Mouse (Mus musculus) Muller cell, postnatal 12 days (primary cell): ENCODE data around the gene Kcnq1.
A peak's percentile ranks its signal among the peaks of the same experiment; 100 is the strongest.

Experiments
- DNase-seq: peaks from one replicate; pipeline ENCODE4 v3.0.0-alpha.2; 2015; ENCODE audit errors: inconsistent ontology term

Kcnq1 gene

DNA sequence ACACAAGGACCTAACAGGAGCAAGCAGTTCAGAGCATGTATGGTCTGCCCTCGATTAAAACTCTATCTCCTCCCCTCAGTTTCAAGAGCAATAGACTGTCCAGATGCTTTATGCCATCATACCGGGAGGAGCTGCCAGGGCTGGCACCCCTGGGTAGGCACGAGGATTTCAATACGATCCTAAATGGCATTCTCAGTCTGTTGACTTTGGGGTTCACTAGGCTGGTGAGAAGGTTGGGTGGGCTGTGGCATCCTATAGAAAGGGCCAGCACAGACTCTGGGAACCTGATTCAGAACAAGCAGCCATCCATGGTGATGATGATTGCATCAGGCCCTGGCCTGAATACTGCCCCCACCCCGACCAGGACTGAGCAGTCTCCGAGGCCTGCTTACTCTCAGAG is 79.3 kb downstream of the Kcnq1 start:
- no peak for DNase-seq

DNA sequence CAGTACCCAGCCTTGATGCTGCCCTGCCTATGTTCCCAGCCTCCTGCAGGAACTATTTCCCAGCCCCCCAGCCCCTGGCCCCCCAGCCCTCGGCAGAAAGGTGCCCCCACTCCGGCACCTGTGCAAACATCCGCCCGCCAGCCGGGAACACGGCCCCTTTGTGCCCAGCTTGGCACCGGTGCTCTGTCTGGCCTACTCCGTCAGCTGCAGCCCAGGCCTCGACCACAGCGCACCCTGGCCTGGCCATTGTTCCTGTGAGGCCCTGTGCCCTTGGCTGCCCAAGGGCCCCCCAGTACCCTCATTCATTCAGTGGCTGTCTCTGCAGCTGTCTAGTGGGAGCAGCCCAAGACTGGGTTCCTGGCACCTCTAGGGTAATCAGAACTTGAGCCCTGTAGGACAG is 80.2 kb downstream of the Kcnq1 start:
- peak; percentile 9 for DNase-seq

DNA sequence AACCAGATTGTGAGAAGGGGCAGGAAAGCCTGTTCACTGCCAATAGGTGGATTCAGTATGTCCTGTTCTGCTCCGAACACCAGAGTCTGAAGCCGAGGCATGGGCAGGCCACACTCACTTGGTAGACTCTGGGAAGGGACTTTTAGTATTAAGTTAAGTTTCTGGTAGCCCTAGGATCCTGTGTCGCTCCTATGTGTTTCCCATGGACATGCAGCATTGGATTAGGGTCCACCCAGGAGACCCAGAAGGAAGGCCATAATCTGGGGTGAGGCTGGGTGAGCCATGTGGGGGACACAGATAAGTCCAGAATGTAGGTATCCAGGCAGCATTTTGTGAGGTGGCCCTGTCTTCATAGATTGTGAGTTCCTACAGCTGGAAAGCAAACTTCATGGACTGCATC is 81.0 kb downstream of the Kcnq1 start:
- no peak for DNase-seq

GRCm38 (mm10) chr7:143188589-143188988 is 82.4 kb downstream of the Kcnq1 start:
- DNase-seq: no peak

DNA sequence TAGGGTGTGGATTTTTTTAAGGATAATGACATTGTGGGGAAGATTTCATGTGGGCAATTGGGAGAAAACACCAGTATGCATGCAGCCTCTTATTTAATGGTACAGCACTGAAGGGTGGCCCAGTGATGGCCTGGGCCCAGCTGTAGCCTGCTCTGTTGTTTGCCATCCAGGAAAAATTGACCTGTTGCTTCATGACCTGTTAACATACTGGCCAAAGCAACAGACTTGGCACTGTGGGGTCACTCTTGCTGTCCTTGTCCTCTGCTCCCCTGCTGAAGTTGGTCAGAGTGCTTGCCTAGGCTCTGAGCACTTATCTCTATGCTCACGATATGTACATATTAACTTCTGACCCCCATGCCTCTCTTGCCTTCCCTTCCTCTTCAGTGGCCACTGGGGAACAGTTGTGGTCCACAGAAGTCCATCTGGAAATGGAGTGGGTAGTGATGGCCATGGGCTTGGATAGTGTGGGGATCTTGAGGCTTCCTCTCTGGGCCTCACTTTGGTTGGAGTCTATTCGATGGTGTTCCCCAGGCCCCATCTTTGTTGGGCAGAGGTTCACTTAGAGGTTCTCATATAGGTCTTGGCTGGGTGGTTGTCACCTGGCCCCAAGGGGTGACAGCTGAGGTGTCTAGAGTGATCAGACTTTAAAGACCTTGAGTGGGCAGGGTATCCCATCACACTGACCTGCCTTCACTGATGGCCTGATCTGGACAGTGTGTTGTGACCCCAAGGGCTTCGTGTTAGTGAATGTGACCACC is 84.0 kb downstream of the Kcnq1 start:
- DNase-seq: no peak

- DNase-seq: no peak
These were observed 84.7 kb downstream of the Kcnq1 start for GRCm38 (mm10) chr7:143190911-143191310.

GRCm38 (mm10) chr7:143192392-143192791 is 86.2 kb downstream of the Kcnq1 start:
- no peak for DNase-seq

DNA sequence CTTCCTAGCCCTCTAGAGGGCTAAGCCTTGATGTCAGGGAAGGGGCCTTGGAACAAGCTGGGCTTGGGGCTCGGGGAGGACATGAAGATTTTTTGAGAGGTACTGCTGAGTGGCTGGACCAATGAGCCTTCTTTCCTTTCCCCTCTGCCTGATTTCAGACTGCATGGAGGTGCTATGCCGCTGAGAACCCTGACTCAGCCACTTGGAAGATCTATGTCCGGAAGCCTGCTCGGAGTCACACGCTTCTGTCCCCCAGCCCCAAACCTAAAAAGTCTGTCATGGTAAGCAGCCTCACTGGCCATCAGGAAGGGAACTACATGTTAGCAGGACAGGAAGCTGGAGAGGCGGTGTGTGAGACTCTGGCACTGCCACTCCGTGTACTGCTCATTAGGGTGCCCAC is 87.9 kb downstream of the Kcnq1 start:
- no peak for DNase-seq

DNA sequence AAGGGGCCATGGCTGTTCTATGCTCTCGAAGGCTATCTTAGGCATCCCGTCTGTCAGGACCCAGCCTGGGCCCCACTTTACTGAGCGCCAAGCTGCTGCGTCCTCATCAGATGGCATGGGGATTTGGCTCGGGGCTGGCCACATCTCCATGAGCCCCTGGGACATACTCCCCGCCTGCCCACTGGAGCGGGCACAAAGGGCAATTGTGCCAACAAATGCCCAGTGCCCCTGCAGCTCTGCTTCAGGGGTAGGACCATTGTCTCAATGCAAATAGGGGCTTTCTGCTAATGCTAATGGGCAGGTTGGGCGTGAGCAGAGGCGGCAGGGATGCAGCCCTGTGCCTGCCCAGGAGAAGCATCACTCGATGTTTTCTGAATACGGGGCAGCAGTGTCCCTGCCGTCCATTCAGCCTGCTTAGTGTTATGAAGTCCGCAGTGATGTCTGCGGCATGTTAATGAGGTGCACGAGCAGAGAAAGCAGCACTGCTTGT is 91.8 kb downstream of the Kcnq1 start:
- DNase-seq: peak; percentile 43

DNA sequence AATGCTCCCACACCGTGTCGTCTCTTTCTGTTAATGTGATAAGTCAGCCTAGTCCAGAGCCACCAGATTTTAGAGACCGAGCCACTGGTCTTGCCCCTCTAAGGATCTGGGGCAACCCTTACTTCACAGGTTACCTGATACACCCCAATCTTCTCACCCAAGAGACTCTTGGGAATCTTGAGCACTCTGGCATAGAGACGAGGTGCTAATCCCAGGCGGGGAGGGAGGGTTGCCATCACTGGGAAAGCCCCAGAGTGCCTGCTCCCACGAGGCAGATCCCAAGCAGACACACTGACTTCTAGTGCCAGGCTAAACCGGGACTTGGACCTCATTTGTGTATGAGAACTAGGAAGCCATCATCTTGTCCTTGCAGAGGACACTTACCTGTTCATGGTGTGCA is 92.3 kb downstream of the Kcnq1 start:
- no peak for DNase-seq

GRCm38 (mm10) chr7:143201255-143201654 is 95.1 kb downstream of the Kcnq1 start:
- no peak for DNase-seq

- DNase-seq: no peak
These were observed 97.7 kb downstream of the Kcnq1 start for GRCm38 (mm10) chr7:143203897-143204296.

DNA sequence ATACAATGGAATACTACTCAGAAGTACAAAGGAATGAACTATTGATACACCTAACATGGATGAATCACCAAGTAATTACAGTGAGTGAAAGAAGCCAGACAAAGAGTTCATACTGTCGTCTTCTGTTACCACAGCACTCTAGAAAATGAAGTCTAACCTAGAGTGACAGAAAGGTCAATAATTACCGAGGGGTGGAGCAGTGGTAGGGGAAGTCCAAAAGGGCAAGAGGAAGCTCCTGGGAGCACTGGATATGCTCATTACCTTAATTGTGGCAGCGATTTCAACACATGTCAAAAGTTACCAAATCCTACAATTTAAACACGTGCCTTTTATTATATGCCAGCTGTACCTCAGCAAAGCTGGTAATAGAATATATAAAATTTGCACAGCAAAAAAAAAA is 100.9 kb downstream of the Kcnq1 start:
- peak; percentile 24 for DNase-seq

GRCm38 (mm10) chr7:143210796-143211195 is 104.6 kb downstream of the Kcnq1 start:
- DNase-seq: peak; percentile 27

GRCm38 (mm10) chr7:143251206-143251605 is 145.0 kb downstream of the Kcnq1 start:
- no peak for DNase-seq

GRCm38 (mm10) chr7:143253126-143253871 is 147.1 kb downstream of the Kcnq1 start:
- DNase-seq: no peak

DNA sequence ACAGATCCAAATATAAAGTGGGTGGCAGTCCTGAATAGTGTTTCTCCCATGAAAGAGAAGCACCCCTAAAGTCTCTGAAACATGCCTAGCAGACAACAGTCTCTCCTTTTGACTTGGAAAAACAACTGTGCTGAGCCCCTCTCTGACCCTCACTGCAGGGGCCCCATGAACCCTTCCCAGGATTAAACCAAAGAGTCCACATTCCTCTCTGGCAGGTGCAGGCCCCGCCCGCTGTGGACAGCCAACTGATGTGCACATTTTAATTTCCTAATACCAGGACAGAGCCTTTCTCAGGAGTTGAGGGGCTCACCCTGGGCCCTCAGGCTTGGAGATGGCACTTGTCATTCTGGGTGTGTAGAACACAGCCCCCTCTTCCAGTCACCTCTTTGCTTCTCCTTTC is 148.7 kb downstream of the Kcnq1 start:
- DNase-seq: no peak

DNA sequence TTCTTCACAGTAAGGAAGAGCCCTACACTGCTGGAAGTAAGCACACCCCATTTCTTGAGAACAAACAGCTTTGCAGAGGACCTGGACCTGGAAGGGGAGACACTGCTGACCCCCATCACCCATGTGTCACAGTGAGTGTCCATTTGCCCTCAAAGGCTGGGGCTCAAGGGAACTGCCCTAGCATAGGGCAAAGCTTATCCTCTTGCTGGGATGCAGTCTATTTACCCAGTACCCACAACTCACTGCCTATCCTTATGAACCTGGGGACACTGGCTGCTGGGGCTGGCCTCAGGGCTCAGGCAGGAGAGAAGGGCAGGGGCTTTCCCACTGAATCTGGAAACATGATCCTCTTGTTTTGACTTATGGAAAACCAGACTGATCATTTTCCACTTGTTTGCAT is 155.1 kb downstream of the Kcnq1 start:
- no peak for DNase-seq

DNA sequence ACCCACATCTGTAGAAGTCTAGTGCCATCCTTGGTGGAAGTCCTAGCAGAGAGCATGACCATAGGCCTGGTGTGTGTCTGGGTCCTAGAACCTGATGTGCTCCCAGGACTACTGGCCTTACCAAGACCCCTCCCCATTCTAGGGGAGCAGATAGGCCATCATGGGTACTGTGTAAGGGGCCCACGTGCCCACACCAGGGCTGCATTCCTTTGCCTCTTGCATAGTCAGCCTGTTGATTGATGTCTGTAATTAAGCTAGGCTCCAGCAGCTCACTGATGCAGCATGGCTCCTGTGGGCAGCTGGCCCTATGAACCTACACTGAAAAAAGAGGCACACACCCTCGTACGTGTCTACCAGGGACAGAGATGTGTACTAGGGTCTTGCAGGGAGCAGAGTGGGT is 157.4 kb downstream of the Kcnq1 start:
- DNase-seq: no peak

- DNase-seq: no peak
These were observed 157.8 kb downstream of the Kcnq1 start for GRCm38 (mm10) chr7:143263966-143264365.

DNA sequence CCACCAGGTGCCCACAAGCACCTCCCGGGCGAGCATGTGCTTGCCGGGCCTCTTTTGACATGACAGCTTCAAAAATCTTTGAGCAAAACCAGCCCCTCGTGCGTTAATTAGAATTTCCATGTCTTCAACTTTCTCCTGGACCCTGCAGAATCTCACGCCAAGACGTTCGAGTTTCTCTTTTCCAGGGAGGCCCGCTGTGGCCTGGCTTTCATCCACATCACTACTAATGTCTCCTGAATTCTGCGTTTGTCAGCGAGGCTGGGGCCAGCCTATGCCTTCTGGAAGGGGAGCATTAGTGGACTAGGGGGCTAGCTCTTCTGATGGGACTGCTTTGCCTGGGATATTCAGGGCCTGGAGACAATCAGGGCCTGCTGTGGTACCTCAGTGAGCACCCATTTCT is 159.2 kb downstream of the Kcnq1 start:
- DNase-seq: no peak

DNA sequence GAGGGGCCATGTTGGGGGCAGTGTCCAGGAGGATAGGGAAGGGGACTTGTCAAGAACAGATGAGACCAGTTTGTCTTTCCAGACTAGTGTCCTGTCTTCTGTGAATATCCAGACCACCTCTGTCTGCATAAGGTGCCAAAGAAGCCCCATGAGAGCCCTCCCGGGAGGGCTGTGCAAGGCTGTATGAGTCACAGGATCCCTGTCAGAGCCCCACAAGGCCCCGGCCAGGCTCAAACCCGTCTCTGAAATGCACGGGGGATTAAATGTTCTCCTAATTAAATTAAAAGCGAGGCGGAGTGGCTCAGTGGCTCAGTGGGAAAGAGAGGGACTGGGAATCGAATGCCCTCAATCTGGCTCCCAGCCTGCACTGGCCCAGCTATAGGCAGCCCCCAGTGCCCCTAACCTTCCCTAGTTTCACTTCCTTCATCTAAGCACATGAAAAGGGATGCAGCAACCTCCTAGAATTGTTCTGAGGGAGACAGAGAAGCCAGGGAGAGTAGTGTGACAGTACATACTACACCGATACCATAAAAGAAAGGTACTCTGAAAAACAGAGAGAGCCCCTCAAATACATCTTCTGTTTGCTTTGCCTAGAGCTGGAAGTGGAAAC is 159.8 kb downstream of the Kcnq1 start:
- DNase-seq: no peak

- DNase-seq: no peak
These were observed 167.6 kb downstream of the Kcnq1 start for GRCm38 (mm10) chr7:143273747-143274146.
